Comparison of ENCODE assay signal across 7 mouse cellular contexts in genomic region chr7:110688884-110689681, GRCm38 (mm10).
DNase-seq lines count a peak whose midpoint lies in the region; ATAC-seq and TF ChIP-seq lines count a peak whose summit lies in the region.

No protein-coding gene starts in this region.

- in situ Hi-C loops in CH12.LX (cut with MboI; ENCODE audit: low pct_ligation_motif_present, low pct_unique_long_range_greater_than_20kb, low sequenced_read_pairs): no loop called here

- TF ChIP-seq RAD21 in CH12.LX (IDR thresholded peaks at IDR 0.05; ENCODE audit: low read depth, low read length): peak; percentile 43

- H3K36me3 ChIP-seq in CH12.LX (replicated peaks in 1 of 2; ENCODE audit: control insufficient read depth in 1 of 2, insufficient read depth in 1 of 2, low read length in 1 of 2): no peaks in the 10 kb centered on the region
- no peaks in the 10 kb centered on the region for H3K36me3 ChIP-seq in kidney, adult 2 months (ENCODE audit: control insufficient read depth, insufficient read depth, low read length)
- no peaks in the 10 kb centered on the region for H3K36me3 ChIP-seq in lung, postnatal 0 days (ENCODE audit: insufficient read depth, low read length)

- H3K9me3 ChIP-seq in CH12.LX (replicated peaks; ENCODE audit: low read length): no peaks in the 10 kb centered on the region
- H3K9me3 ChIP-seq in lung, postnatal 0 days (ENCODE audit: low read length): no peaks in the 10 kb centered on the region

- 20% methylated on average over 14 of the region's 14 CpGs for WGBS in kidney, adult 2 months
- WGBS in lung, postnatal 0 days: 21% methylated on average over 14 of the region's 14 CpGs

- dilution Hi-C loops in CH12.LX (cut with MboI; ENCODE audit: extremely low pct_ligation_motif_present, extremely low pct_unique_long_range_greater_than_20kb, low sequenced_read_pairs): no loop called here

- no peak overlapping the region for H3K9ac ChIP-seq in CH12.LX (ENCODE audit: insufficient read depth, low read depth)
- no peak overlapping the region for H3K9ac ChIP-seq in lung, postnatal 0 days (replicated peaks; ENCODE audit: low read depth)

- TF ChIP-seq POLR2A in CH12.LX (IDR thresholded peaks at IDR 0.05; ENCODE audit: low read depth, low read length): no peak
- no peak for TF ChIP-seq POLR2A in kidney, adult 2 months (IDR thresholded peaks at IDR 0.05; ENCODE audit: low read depth, low read length)

- no peak overlapping the region for H3K4me3 ChIP-seq in CH12.LX (replicated peaks in 1 of 3; ENCODE audit: low read depth in 2 of 3, low read length in 2 of 3, poor library complexity in 1 of 3)
- no peak overlapping the region for H3K4me3 ChIP-seq in kidney, adult 2 months (ENCODE audit: insufficient read depth, low read depth, low read length)
- no peak overlapping the region for H3K4me3 ChIP-seq in lung, postnatal 0 days (ENCODE audit: low read depth, low read length)

- no peaks in the 10 kb centered on the region for H3K27me3 ChIP-seq in CH12.LX (replicated peaks)
- no peaks in the 10 kb centered on the region for H3K27me3 ChIP-seq in kidney, adult 2 months (replicated peaks; ENCODE audit: control insufficient read depth, insufficient read depth, low read length)
- no peaks in the 10 kb centered on the region for H3K27me3 ChIP-seq in lung, postnatal 0 days (replicated peaks; ENCODE audit: insufficient read depth, low read length)

- peak in 1 of 2 experiments; percentile 45; a peak in 2 of 4 replicates for TF ChIP-seq CTCF in CH12.LX (conservative IDR thresholded peaks at IDR 0.05 in 1 of 2, IDR thresholded peaks at IDR 0.05 in 1 of 2; ENCODE audit: low read depth in 2 of 2, low read length in 2 of 2)
- TF ChIP-seq CTCF in kidney, adult 2 months (conservative IDR thresholded peaks at IDR 0.05; ENCODE audit: insufficient read depth, insufficient read length, low read depth, low read length): peak; percentile 27; the same call in 1 of the 2 replicates
- peak; percentile 59 for TF ChIP-seq CTCF in lung, postnatal 0 days (IDR thresholded peaks at IDR 0.05)

- no peaks in the 10 kb centered on the region for H3K79me2 ChIP-seq in CH12.LX (replicated peaks; ENCODE audit: control insufficient read depth, extremely low read depth, insufficient read depth, poor library complexity, severe bottlenecking)

- TF ChIP-seq EP300 in CH12.LX (IDR thresholded peaks at IDR 0.05; ENCODE audit: low read length): peak; percentile 33; the same call in 1 of the 2 replicates
- TF ChIP-seq EP300 in lung, postnatal 0 days (IDR thresholded peaks at IDR 0.05): no peak; the same call in 1 of the 2 replicates

- peaks cover 2 to 26% of the 10 kb centered on the region in 2 experiments for H3K4me1 ChIP-seq in CH12.LX (ENCODE audit: control insufficient read depth in 1 of 2, insufficient read depth in 2 of 2)
- peaks cover 3% of the 10 kb centered on the region; the same call in 1 of the 2 replicates for H3K4me1 ChIP-seq in kidney, adult 2 months (ENCODE audit: control insufficient read depth, insufficient read depth, low read length)
- H3K4me1 ChIP-seq in lung, postnatal 0 days (ENCODE audit: insufficient read depth, low read depth, low read length): peaks cover 6% of the 10 kb centered on the region; the same call in 1 of the 2 replicates

- H3K27ac ChIP-seq in CH12.LX (ENCODE audit: insufficient read depth, low read depth): no peak overlapping the region
- peak overlapping the region; percentile 83 for H3K27ac ChIP-seq in kidney, adult 2 months (ENCODE audit: insufficient read depth, low read depth, low read length)
- H3K27ac ChIP-seq in lung, postnatal 0 days (ENCODE audit: low read length): peak overlapping the region; percentile 38

- DNase-seq in CH12.LX (ENCODE audit: extremely low read depth): peak; percentile 88
- peak; percentile 79 for DNase-seq in adrenal gland, adult 2 months
- peak; percentile 57 for DNase-seq in gonadal fat pad, adult 2 months (ENCODE audit: low read depth)
- peak; percentile 88 for DNase-seq in kidney, adult 2 months
- peak; percentile 74 for DNase-seq in lung, postnatal 0 days (ENCODE audit: low spot score)
- DNase-seq in spleen, postnatal 4 days (ENCODE audit: low spot score in 2 of 2): peak; percentile 66 to 77

- ATAC-seq in lung, postnatal 0 days: peak; percentile 86
- ATAC-seq in erythroid progenitor cell, adult 5-6 weeks (replicated peaks; ENCODE audit: low FRiP score, poor library complexity, severe bottlenecking): no peak

- H3K4me2 ChIP-seq in CH12.LX (ENCODE audit: insufficient read depth, low read depth, poor library complexity, severe bottlenecking): no peak overlapping the region
- H3K4me2 ChIP-seq in lung, postnatal 0 days (replicated peaks; ENCODE audit: low read depth, low read length): peak overlapping the region; percentile 25

TF ChIP-seq in CH12.LX, 34 proteins besides CTCF, POLR2A, EP300 and RAD21:
- TF ChIP-seq RCOR1 (conservative IDR thresholded peaks at IDR 0.05; ENCODE audit: low read depth, low read length) (no peak), MAX (IDR thresholded peaks at IDR 0.05; ENCODE audit: low read length) (no peak), MAFK (IDR thresholded peaks at IDR 0.05; ENCODE audit: insufficient replicate concordance, low read length) (no peak), MXI1 (IDR thresholded peaks at IDR 0.05; ENCODE audit: low read depth, low read length) (no peak), MEF2A (IDR thresholded peaks at IDR 0.05; ENCODE audit: borderline replicate concordance, low read depth, low read length) (peak; percentile 54; the same call in 1 of the 2 replicates), ELF1 (IDR thresholded peaks at IDR 0.05; ENCODE audit: low read depth, low read length) (peak; percentile 86), USF1 (IDR thresholded peaks at IDR 0.05; ENCODE audit: low read depth, low read length) (no peak), JUND (conservative IDR thresholded peaks at IDR 0.05; ENCODE audit: low read depth, low read length) (no peak), TCF12 (IDR thresholded peaks at IDR 0.05; ENCODE audit: low read depth, low read length) (peak; percentile 56; the same call in 1 of the 2 replicates), MAZ (IDR thresholded peaks at IDR 0.05; ENCODE audit: low read depth, low read length) (0 out of 2 replicates have a peak, but pooled peaks have one; percentile 16), ZKSCAN1 (IDR thresholded peaks at IDR 0.05; ENCODE audit: borderline replicate concordance, low read depth, low read length) (no peak), BHLHE40 (IDR thresholded peaks at IDR 0.05; ENCODE audit: low read depth, low read length) (no peak), POLR2AphosphoS2 (IDR thresholded peaks at IDR 0.05; ENCODE audit: low read depth, low read length) (no peak), PAX5 (IDR thresholded peaks at IDR 0.05; ENCODE audit: low read length) (no peak), IRF4 (IDR thresholded peaks at IDR 0.05; ENCODE audit: low read depth, low read length) (peak; percentile 44; the same call in 1 of the 2 replicates), NRF1 (IDR thresholded peaks at IDR 0.05; ENCODE audit: low read depth, low read length) (no peak), USF2 (conservative IDR thresholded peaks at IDR 0.05; ENCODE audit: low read depth, low read length) (no peak), GABPA (IDR thresholded peaks at IDR 0.05; ENCODE audit: insufficient replicate concordance, low read depth, low read length) (no peak), SIN3A (IDR thresholded peaks at IDR 0.05; ENCODE audit: low read length) (no peak), ZC3H11A (IDR thresholded peaks at IDR 0.05; ENCODE audit: low read depth, low read length) (no peak), SMC3 (IDR thresholded peaks at IDR 0.05; ENCODE audit: low read depth, low read length) (peak; percentile 22; the same call in 1 of the 2 replicates), NELFE (IDR thresholded peaks at IDR 0.05; ENCODE audit: low read depth, low read length) (no peak; the same call in 1 of the 2 replicates), HCFC1 (IDR thresholded peaks at IDR 0.05; ENCODE audit: low read depth, low read length) (peak; percentile 37), ZNF384 (IDR thresholded peaks at IDR 0.05; ENCODE audit: low read depth, low read length) (peak; percentile 20; the same call in 1 of the 2 replicates), ZMIZ1 (IDR thresholded peaks at IDR 0.05; ENCODE audit: low read depth, low read length) (no peak), UBTF (IDR thresholded peaks at IDR 0.05; ENCODE audit: low read depth, low read length) (no peak), CHD2 (IDR thresholded peaks at IDR 0.05; ENCODE audit: low read length) (no peak), TBP (conservative IDR thresholded peaks at IDR 0.05; ENCODE audit: low read depth, low read length) (no peak), ETS1 (conservative IDR thresholded peaks at IDR 0.05; ENCODE audit: low read depth, low read length) (peak; percentile 38; the same call in 1 of the 2 replicates), JUN (IDR thresholded peaks at IDR 0.05; ENCODE audit: insufficient read depth, low read depth, low read length) (no peak), KAT2A (IDR thresholded peaks at IDR 0.05; ENCODE audit: insufficient replicate concordance, low read length) (no peak), CHD1 (IDR thresholded peaks at IDR 0.05; ENCODE audit: low read depth, low read length) (no peak), MYC (IDR thresholded peaks at IDR 0.05; ENCODE audit: low read depth, low read length) (no peak)
